Mouse (Mus musculus) ES-E14 (cell line): ENCODE data around the gene Hes6. TPM values are rescaled to one million over a fixed set of nuclear protein-coding genes. Genes with fewer than 3 reads are reported as not detected.

Source experiments
- DNase-seq: peaks from one replicate; pipeline ENCODE4 v3.0.0-alpha.2; 2013; ENCODE audit warnings: low read depth, low spot score
- H3K27ac ChIP-seq: 2 replicates; pipeline ENCODE4 v1.5.1; 2012; ENCODE audit warnings: low read depth, mild to moderate bottlenecking, low read length, moderate library complexity, mixed read lengths; ENCODE audit not compliant: poor library complexity, insufficient read depth, severe bottlenecking
- H3K36me3 ChIP-seq: 2 replicates; pipeline ENCODE4 v1.6.1; 2012; ENCODE audit warnings: mild to moderate bottlenecking, low read length, moderate library complexity, mixed read lengths; ENCODE audit not compliant: control insufficient read depth, poor library complexity, insufficient read depth, severe bottlenecking
- H3K4me1 ChIP-seq, 2 experiments: fragments of 150-350 bp in 1 of 2; sonication (generic) in 1 of 2; 2 replicates each; pipeline ENCODE4 v1.6.1; 2012; ENCODE audit warnings: low read length in 2 of 2, mild to moderate bottlenecking in 1 of 2, mixed read lengths in 1 of 2; ENCODE audit not compliant: control insufficient read depth in 2 of 2, insufficient read depth in 2 of 2, poor library complexity in 1 of 2
- H3K4me3 ChIP-seq, 2 experiments: fragments of 150-350 bp in 1 of 2; sonication (generic) in 1 of 2; 2 replicates each; pipeline ENCODE4 v1.5.1; 2012; ENCODE audit warnings: low read length in 2 of 2, low read depth in 1 of 2, mild to moderate bottlenecking in 1 of 2, mixed read lengths in 1 of 2; ENCODE audit not compliant: insufficient read depth in 1 of 2, poor library complexity in 1 of 2, severe bottlenecking in 1 of 2
- H3K9ac ChIP-seq: 2 replicates; pipeline ENCODE4 v1.6.1; 2012; ENCODE audit warnings: low read depth, mild to moderate bottlenecking, low read length, mixed read lengths; ENCODE audit not compliant: poor library complexity, insufficient read depth, severe bottlenecking
- H3K9me3 ChIP-seq: fragments of 150-350 bp; sonication (generic); 2 replicates; pipeline ENCODE4 v1.6.1; 2012; ENCODE audit warnings: low read depth, mild to moderate bottlenecking, low read length; ENCODE audit not compliant: control insufficient read depth, insufficient read depth
- CHD2 ChIP-seq: IDR thresholded peaks from 2 replicates; pipeline ENCODE4 v1.6.1; 2014; ENCODE audit warnings: mild to moderate bottlenecking, low read depth, low read length, inconsistent platforms
- HCFC1 ChIP-seq: IDR thresholded peaks from 2 replicates; pipeline ENCODE4 v1.6.1; 2012; ENCODE audit warnings: low read length, inconsistent platforms, borderline replicate concordance; ENCODE audit not compliant: insufficient read depth
- MAFK ChIP-seq: IDR thresholded peaks from 2 replicates; pipeline ENCODE4 v1.6.1; 2014; ENCODE audit warnings: mild to moderate bottlenecking, low read depth, low read length, inconsistent platforms; ENCODE audit not compliant: insufficient read depth
- ZC3H11A ChIP-seq: IDR thresholded peaks from 2 replicates; pipeline ENCODE4 v1.6.1; 2012; ENCODE audit warnings: low read depth, mild to moderate bottlenecking, inconsistent platforms, low read length, borderline replicate concordance
- ZNF384 ChIP-seq: IDR thresholded peaks from 2 replicates; pipeline ENCODE4 v1.6.1; 2012; ENCODE audit warnings: low read depth, low read length, inconsistent platforms
- in situ Hi-C, 2 experiments: fragments of 600-800 bp; cut with MboI; formaldehyde crosslinking; loops; one replicate each; pipeline ENCODE4 v1.15.1; 2025; ENCODE audit warnings: low sequenced_read_pairs in 2 of 2, inconsistent platforms in 1 of 2; ENCODE audit not compliant: unreplicated experiment in 2 of 2
- total RNA-seq: library from RNA; depleted of rRNA; stranded (reverse); fragments of 300-350 nt; gene quantifications from 2 replicates; pipeline ENCODE4 v1.2.3, GENCODE M21; 2012

The Hes6 gene
- total RNA-seq, 1 experiment = 13.3 TPM

DNA sequence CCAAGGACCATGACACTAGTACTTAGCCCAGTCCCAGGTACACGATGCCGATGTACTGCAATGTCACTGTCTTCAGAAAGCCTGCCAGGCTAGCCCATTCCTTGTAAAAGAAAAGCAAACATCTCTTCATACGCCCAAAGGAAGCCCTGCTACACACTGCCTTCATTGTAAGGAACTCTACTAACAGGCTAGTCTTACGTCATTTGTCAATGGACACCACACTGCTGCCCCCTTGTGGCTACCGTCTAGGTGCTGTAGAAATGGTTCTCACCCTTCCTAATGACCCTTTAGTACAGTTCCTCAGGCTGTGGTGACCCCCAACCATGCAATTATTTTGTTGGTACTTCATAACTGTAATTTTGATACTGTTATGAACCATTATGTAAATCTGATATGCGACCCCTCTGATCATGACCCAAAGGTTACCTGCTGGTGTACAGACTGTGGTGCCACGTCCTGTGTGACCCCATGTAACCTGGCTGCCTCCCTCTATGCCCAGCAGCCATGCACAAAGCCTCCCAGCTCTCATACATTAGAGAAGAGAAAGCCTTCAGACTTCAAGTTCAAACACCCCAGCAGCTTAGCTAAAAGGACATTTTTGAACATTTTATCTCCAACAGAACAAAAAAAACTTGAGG lies 33.3 kb downstream of the Hes6 start:
- Histone ChIP-seq H3K36me3 (peaks cover 68% of the 10 kb centered on the region), H3K9ac (no peak overlapping the region), H3K4me3 (no peak overlapping the region), H3K4me1 (peaks cover 0 to 2% of the 10 kb centered on the region in 2 experiments; a peak in 1 of 4 replicates), H3K9me3 (no peaks in the 10 kb centered on the region), H3K27ac (no peak overlapping the region)
- peak; percentile 57 for DNase-seq
- in situ Hi-C loops = no loop called here
- TF ChIP-seq MAFK = no peak
- TF ChIP-seq ZNF384 = no peak
- TF ChIP-seq HCFC1 = no peak
- no peak for TF ChIP-seq CHD2
- no peak for TF ChIP-seq ZC3H11A

DNA sequence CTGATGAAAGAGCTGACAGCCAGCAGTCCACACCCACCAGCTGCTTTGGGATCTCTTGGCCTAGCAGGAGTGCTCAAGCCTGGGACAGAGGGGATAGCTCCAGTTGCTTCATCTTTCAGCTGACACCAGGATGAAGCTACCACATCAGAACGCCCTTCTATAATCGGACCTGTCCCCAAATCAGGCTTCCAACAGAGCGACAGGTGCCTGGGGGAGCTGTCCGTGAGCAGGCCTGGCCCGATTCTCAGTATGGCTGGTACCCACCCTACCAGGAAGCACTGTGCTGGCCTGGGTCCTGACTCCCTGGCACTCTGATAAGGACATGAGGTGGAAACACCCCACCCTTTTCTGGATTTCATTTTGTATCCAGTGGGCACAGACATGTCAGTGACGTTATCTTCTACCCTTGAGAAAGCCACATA lies 40.4 kb downstream of the Hes6 start:
- in situ Hi-C loops = no loop called here
- no peaks in the 10 kb centered on the region for H3K9me3 ChIP-seq
- no peak for TF ChIP-seq MAFK
- TF ChIP-seq ZNF384 = no peak
- TF ChIP-seq HCFC1 = no peak
- no peak for TF ChIP-seq CHD2
- no peak for TF ChIP-seq ZC3H11A
- no peak overlapping the region for H3K27ac ChIP-seq
- peaks cover 2 to 5% of the 10 kb centered on the region in 2 experiments; a peak in 2 of 4 replicates for H3K4me1 ChIP-seq
- no peak overlapping the region for H3K4me3 ChIP-seq
- no peak overlapping the region for H3K9ac ChIP-seq
- no peak for DNase-seq
- H3K36me3 ChIP-seq = peaks cover 63% of the 10 kb centered on the region

DNA sequence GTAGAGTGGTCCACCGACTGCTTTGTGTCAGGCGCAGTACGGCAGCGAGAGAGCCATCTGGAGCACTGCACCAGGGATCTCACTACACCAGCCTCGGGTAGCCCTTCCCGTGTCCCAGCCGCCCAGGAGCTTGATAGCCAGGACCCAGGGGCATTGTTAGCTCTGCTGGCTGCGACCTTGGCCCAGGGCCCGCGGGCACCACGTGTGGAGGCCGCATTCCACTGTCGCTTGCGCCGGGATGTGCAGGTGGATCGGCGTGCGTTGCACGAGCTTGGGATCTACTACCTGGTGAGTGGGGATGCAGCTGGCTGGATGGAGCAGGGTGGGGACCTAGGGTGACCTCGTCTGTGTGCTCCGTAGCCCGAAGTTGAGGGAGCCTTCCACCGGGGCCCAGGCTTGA lies 43.8 kb downstream of the Hes6 start:
- H3K9ac ChIP-seq = no peak overlapping the region
- no peak for DNase-seq
- in situ Hi-C loops = no loop called here
- H3K4me3 ChIP-seq = 0 out of 4 replicates have a peak overlapping the region, but pooled peaks of 1 of the 2 experiments have one; percentile 2
- peaks cover 2 to 5% of the 10 kb centered on the region in 2 experiments; a peak in 2 of 4 replicates for H3K4me1 ChIP-seq
- no peaks in the 10 kb centered on the region for H3K9me3 ChIP-seq
- peaks cover 34% of the 10 kb centered on the region for H3K36me3 ChIP-seq
- no peak overlapping the region for H3K27ac ChIP-seq
- no peak for TF ChIP-seq ZNF384
- TF ChIP-seq HCFC1 = no peak
- no peak for TF ChIP-seq MAFK
- TF ChIP-seq ZC3H11A = no peak
- TF ChIP-seq CHD2 = no peak

DNA sequence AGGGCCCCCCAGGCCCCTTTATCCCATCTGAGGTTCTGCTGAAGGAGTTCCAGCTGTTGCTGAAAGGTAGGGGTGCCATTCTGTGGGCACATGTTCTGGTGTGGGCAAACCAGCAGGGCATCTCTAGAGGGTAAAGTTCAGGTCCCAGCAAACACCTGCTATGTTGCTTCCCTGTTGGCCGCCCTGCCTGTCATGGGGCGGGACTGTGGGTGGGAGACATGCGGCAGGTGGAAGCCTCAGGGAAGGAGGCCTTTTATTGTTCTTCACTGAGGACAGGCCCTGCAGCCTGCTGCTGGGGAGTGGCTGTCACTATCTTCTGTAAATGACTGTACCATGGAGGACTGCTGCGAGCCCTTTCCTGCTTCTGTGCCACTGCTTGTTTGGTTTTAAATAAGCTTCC lies 44.4 kb downstream of the Hes6 start:
- no peak overlapping the region for H3K9ac ChIP-seq
- H3K9me3 ChIP-seq = no peaks in the 10 kb centered on the region
- peaks cover 2 to 5% of the 10 kb centered on the region in 2 experiments; a peak in 2 of 4 replicates for H3K4me1 ChIP-seq
- no peak for DNase-seq
- no peak overlapping the region for H3K4me3 ChIP-seq
- H3K36me3 ChIP-seq = peaks cover 30% of the 10 kb centered on the region
- TF ChIP-seq CHD2 (no peak), ZC3H11A (no peak), ZNF384 (no peak), HCFC1 (no peak), MAFK (no peak)
- H3K27ac ChIP-seq = no peak overlapping the region
- in situ Hi-C loops = no loop called here

DNA sequence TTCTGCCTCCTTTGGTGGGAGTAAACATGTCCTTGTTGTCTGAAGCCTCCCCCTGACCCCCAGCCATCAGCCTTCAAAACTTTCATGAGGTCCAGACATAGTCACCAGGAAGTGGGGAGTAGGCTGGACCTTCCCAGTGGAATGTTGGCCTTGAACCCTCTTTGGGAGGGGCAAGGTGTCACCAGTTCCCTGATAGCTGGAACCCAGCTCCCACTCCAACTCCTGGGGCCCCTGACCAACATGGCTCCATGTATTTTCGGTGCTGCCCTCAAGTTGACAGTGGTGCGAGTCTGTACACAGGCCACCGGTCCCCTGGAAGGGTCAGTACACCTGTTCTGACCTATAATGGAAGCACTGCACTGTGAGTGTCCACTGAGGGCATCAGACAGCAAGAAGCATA lies 46.5 kb downstream of the Hes6 start:
- no peak overlapping the region for H3K27ac ChIP-seq

More for the DNA sequence above, 46.5 kb downstream of the Hes6 start:
- no peak for DNase-seq
- H3K36me3 ChIP-seq = peaks cover 16% of the 10 kb centered on the region
- H3K9me3 ChIP-seq = no peaks in the 10 kb centered on the region
- H3K4me3 ChIP-seq = no peak overlapping the region; a peak in 1 of 4 replicates
- TF ChIP-seq HCFC1 (no peak), MAFK (no peak), ZC3H11A (no peak), CHD2 (no peak), ZNF384 (no peak)
- H3K4me1 ChIP-seq = peaks cover 2 to 5% of the 10 kb centered on the region in 2 experiments; a peak in 2 of 4 replicates
- in situ Hi-C loops = no loop called here
- no peak overlapping the region for H3K9ac ChIP-seq
